17 mouse cellular contexts compared by ENCODE assay signal in the genomic region with DNA sequence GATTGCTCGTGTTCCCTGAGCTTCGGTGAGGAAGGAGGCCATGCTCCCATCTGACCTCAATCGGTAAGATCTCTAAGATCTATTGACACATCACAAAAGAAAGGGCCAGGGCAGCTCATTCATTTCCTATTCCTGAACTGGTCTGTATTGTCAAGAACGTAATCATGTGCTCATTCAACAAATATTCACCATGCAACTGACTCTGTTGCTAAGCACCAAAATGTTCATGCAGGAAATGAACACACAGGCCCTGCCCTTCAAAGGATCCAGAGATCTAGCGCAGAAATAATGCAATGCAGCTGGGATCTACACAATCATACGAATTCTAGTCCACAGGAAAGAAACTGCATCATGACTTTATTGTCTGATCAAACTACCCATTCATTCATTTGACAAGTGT.
A peak's percentile ranks its signal among the peaks of the same experiment; 100 is the strongest.
DNase-seq lines count a peak whose midpoint lies in the region; ATAC-seq lines count a peak whose summit lies in the region.
"Had no signal": no experiment of that assay in that cellular context is flagged by ENCODE, and none has a peak within 500 bp of the region (broad histone marks: within the 10 kb centered on the region; RNA-seq: fewer than 3 reads in every experiment).

No protein-coding gene starts in this region.

- no peak overlapping the region for H3K4me3 ChIP-seq in midbrain, embryonic 13.5 days (replicated peaks)
- no peak overlapping the region for H3K4me3 ChIP-seq in heart, embryonic 10.5 days
- H3K4me3 ChIP-seq: gastrocnemius, adult 2 months; hindbrain, embryonic 13.5 days; left cerebral cortex, adult 2 months; megakaryocyte, embryonic 14.5 days had no signal

- intact Hi-C loops in heart, postnatal 14 days (cut with DNase I): no loop called here

- H3K36me3 ChIP-seq in midbrain, embryonic 13.5 days: no peaks in the 10 kb centered on the region
- no peaks in the 10 kb centered on the region for H3K36me3 ChIP-seq in heart, embryonic 10.5 days
- H3K36me3 ChIP-seq: hindbrain, embryonic 13.5 days had no signal

- H3K27me3 ChIP-seq in midbrain, embryonic 13.5 days: no peaks in the 10 kb centered on the region
- H3K27me3 ChIP-seq in heart, embryonic 10.5 days (ENCODE audit: insufficient read depth, poor library complexity, severe bottlenecking): no peaks in the 10 kb centered on the region
- H3K27me3 ChIP-seq: megakaryocyte, embryonic 14.5 days had no signal

- no peak overlapping the region for H3K9ac ChIP-seq in midbrain, embryonic 13.5 days (replicated peaks)
- H3K9ac ChIP-seq: hindbrain, embryonic 13.5 days had no signal

- no peak overlapping the region for H3K4me2 ChIP-seq in midbrain, embryonic 13.5 days (replicated peaks)
- H3K4me2 ChIP-seq: hindbrain, embryonic 13.5 days had no signal

- H3K9me3 ChIP-seq in midbrain, embryonic 13.5 days: no peaks in the 10 kb centered on the region
- H3K9me3 ChIP-seq in heart, embryonic 10.5 days: no peaks in the 10 kb centered on the region
- H3K9me3 ChIP-seq: hindbrain, embryonic 13.5 days had no signal

- peak; percentile 78 for DNase-seq in heart, adult 11 months
- no peak for DNase-seq in heart, postnatal 14 days
- DNase-seq in Muller cell, postnatal 12 days (ENCODE audit: inconsistent ontology term): peak; percentile 7
- DNase-seq in embryo, embryonic 11 days: peak; percentile 34
- no peak for DNase-seq in ovary, postnatal 36 days (ENCODE audit: low spot score)
- no peak for DNase-seq in layer of hippocampus, adult 11-12 months (ENCODE audit: low spot score)
- DNase-seq in heart, embryonic 10.5 days (ENCODE audit: low spot score): no peak
- DNase-seq: cerebellum, adult 8-10 months; gastrocnemius, adult 2 months; heart, adult 18-20 months; kidney, adult 9 months; liver; lung, adult 2 months had no signal

- ATAC-seq in midbrain, embryonic 13.5 days: 0 out of 2 replicates have a peak, but pooled peaks have one; percentile 17

- peaks cover 8% of the 10 kb centered on the region; the same call in 1 of the 2 replicates for H3K4me1 ChIP-seq in midbrain, embryonic 13.5 days (replicated peaks)
- H3K4me1 ChIP-seq in heart, embryonic 10.5 days: no peaks in the 10 kb centered on the region
- H3K4me1 ChIP-seq: megakaryocyte, embryonic 14.5 days had no signal

- no peak overlapping the region for H3K27ac ChIP-seq in midbrain, embryonic 13.5 days
- H3K27ac ChIP-seq in heart, embryonic 10.5 days: no peak overlapping the region
- H3K27ac ChIP-seq: gastrocnemius, adult 2 months; hindbrain, embryonic 13.5 days; left cerebral cortex, adult 2 months had no signal

- 12% methylated on average over 6 of the region's 6 CpGs for WGBS in midbrain, embryonic 13.5 days
- 51% methylated on average over 6 of the region's 6 CpGs for whole genome bisulfite sequencing in heart, embryonic 10.5 days

Comparison
In these comparisons a context has a peak if more than half of its experiments do, and no peak if none do; other contexts are left out.
1. DNase-seq: peak in heart, adult 11 months (single experiment), Muller cell, postnatal 12 days (single experiment) and embryo, embryonic 11 days (single experiment); none in heart, postnatal 14 days (0 of 2), ovary, postnatal 36 days (single experiment), layer of hippocampus, adult 11-12 months (single experiment) and heart, embryonic 10.5 days (single experiment).